Mouse (Mus musculus) R1 (cell line): ENCODE results near the gene Gpt2.

ENCODE experiments used
- DNase-seq: peaks from one replicate; pipeline ENCODE4 v3.0.0-alpha.2; 2018; ENCODE audit warnings: low read depth, low spot score

The Gpt2 gene

GRCm38 (mm10) chr8:85487906-85488620, 4.3 kb upstream of the Gpt2 start:
- no peak for DNase-seq

GRCm38 (mm10) chr8:85488631-85489030, 3.7 kb upstream of the Gpt2 start:
- no peak for DNase-seq

GRCm38 (mm10) chr8:85489546-85489945, 2.8 kb upstream of the Gpt2 start:
- DNase-seq, result peak; percentile 75

- DNase-seq, result no peak
Observed at GRCm38 (mm10) chr8:85492940-85493931, 860 bp downstream of the Gpt2 start.

- DNase-seq, result no peak
Observed at GRCm38 (mm10) chr8:85496125-85496524, 3.7 kb downstream of the Gpt2 start.

- DNase-seq, result no peak
Observed at GRCm38 (mm10) chr8:85496778-85497177, 4.4 kb downstream of the Gpt2 start.

GRCm38 (mm10) chr8:85498577-85498976, 6.2 kb downstream of the Gpt2 start:
- peak; percentile 96 for DNase-seq

GRCm38 (mm10) chr8:85500460-85500859, 8.1 kb downstream of the Gpt2 start:
- no peak for DNase-seq

GRCm38 (mm10) chr8:85500955-85501685, 8.7 kb downstream of the Gpt2 start:
- no peak for DNase-seq

GRCm38 (mm10) chr8:85502381-85502780, 10.0 kb downstream of the Gpt2 start:
- DNase-seq, result no peak

GRCm38 (mm10) chr8:85503065-85503464, 10.7 kb downstream of the Gpt2 start:
- no peak for DNase-seq

- DNase-seq, result no peak
Observed at GRCm38 (mm10) chr8:85504704-85505103, 12.3 kb downstream of the Gpt2 start.

GRCm38 (mm10) chr8:85506620-85507019, 14.2 kb downstream of the Gpt2 start:
- no peak for DNase-seq

GRCm38 (mm10) chr8:85508661-85509060, 16.3 kb downstream of the Gpt2 start:
- DNase-seq, result no peak

- no peak for DNase-seq
Observed at GRCm38 (mm10) chr8:85512234-85512633, 19.9 kb downstream of the Gpt2 start.

- no peak for DNase-seq
Observed at GRCm38 (mm10) chr8:85513283-85513682, 20.9 kb downstream of the Gpt2 start.

- DNase-seq, result no peak
Observed at GRCm38 (mm10) chr8:85515391-85515790, 23.0 kb downstream of the Gpt2 start.

GRCm38 (mm10) chr8:85517336-85517735, 25.0 kb downstream of the Gpt2 start:
- DNase-seq, result no peak

GRCm38 (mm10) chr8:85517956-85518355, 25.6 kb downstream of the Gpt2 start:
- no peak for DNase-seq

GRCm38 (mm10) chr8:85520586-85520985, 28.2 kb downstream of the Gpt2 start:
- no peak for DNase-seq

- no peak for DNase-seq
Observed at GRCm38 (mm10) chr8:85521332-85521731, 29.0 kb downstream of the Gpt2 start.

- no peak for DNase-seq
Observed at GRCm38 (mm10) chr8:85524086-85524485, 31.7 kb downstream of the Gpt2 start.
